ENCODE assay signal across 27 mouse cellular contexts in genomic region chr12:102517647-102518046, GRCm38 (mm10). TPM values are rescaled to one million over a fixed set of nuclear protein-coding genes. Genes with fewer than 3 reads are reported as not detected.
DNase-seq lines count a peak whose midpoint lies in the region; ATAC-seq and TF ChIP-seq lines count a peak whose summit lies in the region.
"Had no signal": no experiment of that assay in that cellular context is flagged by ENCODE, and none has a peak within 500 bp of the region (broad histone marks: within the 10 kb centered on the region; RNA-seq: fewer than 3 reads in every experiment).

No protein-coding gene starts in this region.

- peak overlapping the region; percentile 12 for H3K4me3 ChIP-seq in bone marrow, adult 2 months (replicated peaks; ENCODE audit: control insufficient read depth, low read depth, low read length)
- no peak overlapping the region for H3K4me3 ChIP-seq in liver, embryonic 12.5 days
- H3K4me3 ChIP-seq: embryonic facial prominence, embryonic 12.5 days; embryonic facial prominence, embryonic 15.5 days; gastrocnemius, adult 2 months; heart, adult 2 months; heart, embryonic 10.5 days; heart, embryonic 13.5 days; hindbrain, embryonic 10.5 days; hindbrain, embryonic 13.5 days had no signal

- no peaks in the 10 kb centered on the region for H3K9me3 ChIP-seq in liver, embryonic 12.5 days (replicated peaks)
- H3K9me3 ChIP-seq: embryonic facial prominence, embryonic 12.5 days; embryonic facial prominence, embryonic 15.5 days; heart, embryonic 10.5 days; heart, embryonic 13.5 days; hindbrain, embryonic 10.5 days; hindbrain, embryonic 13.5 days had no signal

- no peak overlapping the region for H3K27ac ChIP-seq in bone marrow, adult 2 months (ENCODE audit: control insufficient read depth, insufficient read depth, low read depth, low read length, poor library complexity)
- no peak overlapping the region for H3K27ac ChIP-seq in liver, embryonic 12.5 days
- H3K27ac ChIP-seq: embryonic facial prominence, embryonic 12.5 days; embryonic facial prominence, embryonic 15.5 days; gastrocnemius, adult 2 months; heart, adult 2 months; heart, embryonic 10.5 days; heart, embryonic 13.5 days; hindbrain, embryonic 10.5 days; hindbrain, embryonic 13.5 days had no signal

- no peak for TF ChIP-seq POLR2A in bone marrow, adult 2 months (IDR thresholded peaks at IDR 0.05; ENCODE audit: borderline replicate concordance, control insufficient read depth, low read depth, low read length)

- no peaks in the 10 kb centered on the region for H3K36me3 ChIP-seq in liver, embryonic 12.5 days
- H3K36me3 ChIP-seq: embryonic facial prominence, embryonic 12.5 days; embryonic facial prominence, embryonic 15.5 days; heart, embryonic 10.5 days; heart, embryonic 13.5 days; hindbrain, embryonic 10.5 days; hindbrain, embryonic 13.5 days had no signal

- ATAC-seq in granulocyte monocyte progenitor cell, adult 5-6 weeks (replicated peaks; ENCODE audit: poor library complexity, severe bottlenecking) = peak; percentile 96
- peak; percentile 70 for ATAC-seq in megakaryocyte, adult 5-6 weeks (ENCODE audit: poor library complexity, severe bottlenecking)
- no peak for ATAC-seq in liver, embryonic 12.5 days
- ATAC-seq: CD4-positive, CD25-positive, alpha-beta regulatory T cell, adult 4 months; forebrain, embryonic 14.5 days; forebrain, postnatal 0 days; hindbrain, embryonic 16.5 days; intestine, embryonic 16.5 days had no signal

- DNase-seq in gastrocnemius, adult 8-10 months (ENCODE audit: low spot score in 2 of 2) = no peak
- DNase-seq in kidney, postnatal 25 days = no peak
- DNase-seq: adrenal gland, adult 2 months; adrenal gland, postnatal 14 days; cerebellum, adult 18-20 months; cerebellum, adult 9-10 months; cerebellum, postnatal 14 days; forebrain, postnatal 0 days; gastrocnemius, adult 2 months; gastrocnemius, postnatal 25 days; heart, adult 2 months; heart, postnatal 14 days had no signal

- peaks cover 1% of the 10 kb centered on the region; the same call in 1 of the 2 replicates for H3K4me1 ChIP-seq in bone marrow, adult 2 months (ENCODE audit: control insufficient read depth, insufficient read depth, low read length)
- H3K4me1 ChIP-seq in liver, embryonic 12.5 days = no peaks in the 10 kb centered on the region
- H3K4me1 ChIP-seq: embryonic facial prominence, embryonic 15.5 days; heart, embryonic 10.5 days had no signal

- 4% methylated on average over 13 of the region's 13 CpGs for WGBS in bone marrow, adult 2 months
- 54% methylated on average over 13 of the region's 13 CpGs for WGBS in liver, embryonic 12.5 days (ENCODE audit: insufficient replicate concordance)

- no peak overlapping the region for H3K9ac ChIP-seq in liver, embryonic 12.5 days
- H3K9ac ChIP-seq: embryonic facial prominence, embryonic 12.5 days; embryonic facial prominence, embryonic 15.5 days; forebrain, postnatal 0 days; heart, embryonic 13.5 days; hindbrain, embryonic 13.5 days had no signal

- TF ChIP-seq CTCF in bone marrow, adult 2 months (IDR thresholded peaks at IDR 0.05; ENCODE audit: control insufficient read depth, insufficient read depth, low read length) = no peak

- no peak overlapping the region for H3K4me2 ChIP-seq in liver, embryonic 12.5 days
- H3K4me2 ChIP-seq: embryonic facial prominence, embryonic 12.5 days; embryonic facial prominence, embryonic 15.5 days; heart, embryonic 13.5 days; hindbrain, embryonic 13.5 days had no signal

- H3K27me3 ChIP-seq in liver, embryonic 12.5 days (replicated peaks) = no peaks in the 10 kb centered on the region
- H3K27me3 ChIP-seq: embryonic facial prominence, embryonic 12.5 days; embryonic facial prominence, embryonic 15.5 days; heart, embryonic 13.5 days; hindbrain, embryonic 13.5 days had no signal

RNA-seq across cellular contexts. Expression of gene Chga, which starts 37.1 kb away (rescaled TPM):
- 1.3 TPM in 1 of 2 replicates, not detected in the other for polyA plus RNA-seq in bone marrow, adult 2 months (2011; ENCODE audit: insufficient read depth, insufficient read length, low replicate concordance, missing spikeins)
- not detected in 2 replicates for total RNA-seq in granulocyte monocyte progenitor cell, adult 5-6 weeks (2014; fragmentation: Nextera tagmentation)
- total RNA-seq in granulocyte monocyte progenitor cell, adult 5-6 weeks (2017) = not detected in 2 replicates
- total RNA-seq in megakaryocyte, adult 5-6 weeks (2015) = not detected in 2 replicates
- total RNA-seq in megakaryocyte, adult 5-6 weeks (2017) = not detected in 2 replicates
- total RNA-seq in gastrocnemius, adult 8-10 months (2022) = not detected
- 1.3 and 1.4 TPM in 2 replicates for polyA plus RNA-seq in liver, embryonic 12.5 days (2016; fragmentation: Nextera tagmentation; extraction: Ambion mirVana)
- total RNA-seq: gastrocnemius, adult 2 months; gastrocnemius, postnatal 25 days; heart, adult 2 months; MEL had no signal
- polyA plus RNA-seq: CD4-positive, CD25-positive, alpha-beta regulatory T cell, adult 4 months had no signal

RNA-seq across cellular contexts. Expression of gene Golga5, which starts 48.7 kb away (rescaled TPM):
- polyA plus RNA-seq in bone marrow, adult 2 months (2011; ENCODE audit: insufficient read depth, insufficient read length, low replicate concordance, missing spikeins) = 11.5 and 21.8 TPM in 2 replicates
- total RNA-seq in granulocyte monocyte progenitor cell, adult 5-6 weeks (2014; fragmentation: Nextera tagmentation) = 25.2 and 28.7 TPM in 2 replicates
- 53.3 and 71.2 TPM in 2 replicates for total RNA-seq in granulocyte monocyte progenitor cell, adult 5-6 weeks (2017)
- 24.1 and 26.3 TPM in 2 replicates for total RNA-seq in megakaryocyte, adult 5-6 weeks (2015)
- total RNA-seq in megakaryocyte, adult 5-6 weeks (2017) = 67.6 and 87.1 TPM in 2 replicates
- total RNA-seq in gastrocnemius, adult 8-10 months (2022) = 10 to 100 TPM; 28.2 to 35.0 (median 31.0) TPM
- polyA plus RNA-seq in liver, embryonic 12.5 days (2016; fragmentation: Nextera tagmentation; extraction: Ambion mirVana) = 18.5 and 19.5 TPM in 2 replicates
